Mouse (Mus musculus) kidney, adult 2 months (tissue): ENCODE measurements around the gene Mecom.

Source experiments
- CTCF ChIP-seq: fragments of 200-500 bp; conservative IDR thresholded peaks from 2 replicates; pipeline ENCODE4 v1.5.1; 2011; ENCODE audit warnings: low read depth, mild to moderate bottlenecking, control low read depth, low read length, moderate library complexity, mixed read lengths; ENCODE audit not compliant: insufficient read depth, insufficient read length
- POLR2A ChIP-seq: fragments of 200-500 bp; IDR thresholded peaks from one replicate; pipeline ENCODE4 v1.6.1; 2011; ENCODE audit warnings: low read depth, low read length, control low read depth

DNA sequence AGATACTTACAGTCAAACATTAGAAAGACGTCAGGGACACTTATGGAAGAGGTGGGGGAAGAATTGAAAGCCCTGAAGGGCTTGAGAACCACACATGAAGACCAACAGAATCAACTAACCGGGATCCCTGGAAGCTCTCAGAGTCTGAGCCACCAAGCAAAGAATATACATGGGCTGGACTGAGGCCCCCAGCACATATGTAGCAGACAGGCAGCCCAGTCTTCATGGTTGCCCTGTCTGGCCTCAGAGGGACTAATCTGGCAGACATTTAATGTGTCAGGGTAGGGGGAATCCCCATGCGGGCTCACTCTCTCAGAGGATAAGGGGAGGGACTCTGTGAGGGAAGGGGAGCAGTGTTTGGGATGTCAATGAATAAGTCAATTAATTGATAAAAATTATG, 584.4 kb downstream of the Mecom start:
- TF ChIP-seq CTCF, result no peak
- no peak for TF ChIP-seq POLR2A
